9 mouse cellular contexts compared by ENCODE assay signal in genomic region chr1:37477928-37478327, GRCm38 (mm10). TPM values are rescaled to one million over a fixed set of nuclear protein-coding genes. Genes with fewer than 3 reads are reported as not detected.
A peak's percentile ranks its signal among the peaks of the same experiment; 100 is the strongest.
DNase-seq lines count a peak whose midpoint lies in the region; ATAC-seq and TF ChIP-seq lines count a peak whose summit lies in the region.
"Had no signal": no experiment of that assay in that cellular context is flagged by ENCODE, and none has a peak within 500 bp of the region (broad histone marks: within the 10 kb centered on the region; RNA-seq: fewer than 3 reads in every experiment).

No protein-coding gene starts in this region.

- no peaks in the 10 kb centered on the region for H3K4me1 ChIP-seq in embryonic facial prominence, embryonic 14.5 days (ENCODE audit: control insufficient read depth, insufficient read depth, low read length)
- 0 out of 2 replicates have a peak, but pooled peaks cover 3% of the 10 kb centered on the region for H3K4me1 ChIP-seq in embryonic facial prominence, embryonic 10.5 days
- peaks cover 58% of the 10 kb centered on the region for H3K4me1 ChIP-seq in thymus, adult 2 months (replicated peaks; ENCODE audit: control insufficient read depth, insufficient read depth, low read length)
- H3K4me1 ChIP-seq in liver, embryonic 13.5 days (replicated peaks), result peaks cover 76% of the 10 kb centered on the region
- no peaks in the 10 kb centered on the region for H3K4me1 ChIP-seq in hindbrain, embryonic 12.5 days

- ATAC-seq in embryonic facial prominence, embryonic 14.5 days (ENCODE audit: low read depth), result no peak
- peak; percentile 51 for ATAC-seq in liver, embryonic 13.5 days (ENCODE audit: low read depth)
- no peak for ATAC-seq in hindbrain, embryonic 12.5 days (ENCODE audit: low FRiP score)

- TF ChIP-seq CTCF in thymus, adult 2 months (IDR thresholded peaks at IDR 0.05; ENCODE audit: borderline replicate concordance, control insufficient read depth, extremely low read depth, insufficient read depth, low read length, poor library complexity), result no peak

- 64% methylated on average over 5 of the region's 5 CpGs for WGBS in embryonic facial prominence, embryonic 14.5 days
- 86% methylated on average over 5 of the region's 5 CpGs for WGBS in embryonic facial prominence, embryonic 10.5 days
- WGBS in thymus, adult 2 months, result 1% methylated on average over 5 of the region's 5 CpGs
- 10% methylated on average over 5 of the region's 5 CpGs for WGBS in liver, embryonic 13.5 days (ENCODE audit: insufficient replicate concordance)
- 85% methylated on average over 5 of the region's 5 CpGs for WGBS in hindbrain, embryonic 12.5 days

- H3K27me3 ChIP-seq in embryonic facial prominence, embryonic 14.5 days (replicated peaks; ENCODE audit: control insufficient read depth, insufficient read depth, low read length), result no peaks in the 10 kb centered on the region
- no peaks in the 10 kb centered on the region for H3K27me3 ChIP-seq in embryonic facial prominence, embryonic 10.5 days (replicated peaks; ENCODE audit: low read depth, poor library complexity, severe bottlenecking)
- no peaks in the 10 kb centered on the region for H3K27me3 ChIP-seq in thymus, adult 2 months (ENCODE audit: control insufficient read depth, insufficient read depth, low read length)
- H3K27me3 ChIP-seq in liver, embryonic 13.5 days, result no peaks in the 10 kb centered on the region
- H3K27me3 ChIP-seq in hindbrain, embryonic 12.5 days, result no peaks in the 10 kb centered on the region

- no peaks in the 10 kb centered on the region for H3K36me3 ChIP-seq in embryonic facial prominence, embryonic 14.5 days (ENCODE audit: control insufficient read depth, insufficient read depth, low read length)
- H3K36me3 ChIP-seq in embryonic facial prominence, embryonic 10.5 days (replicated peaks), result no peaks in the 10 kb centered on the region
- H3K36me3 ChIP-seq in thymus, adult 2 months (ENCODE audit: control insufficient read depth, insufficient read depth, low read length), result no peaks in the 10 kb centered on the region
- no peaks in the 10 kb centered on the region for H3K36me3 ChIP-seq in liver, embryonic 13.5 days
- no peaks in the 10 kb centered on the region for H3K36me3 ChIP-seq in hindbrain, embryonic 12.5 days

- no peak overlapping the region for H3K27ac ChIP-seq in embryonic facial prominence, embryonic 14.5 days (replicated peaks; ENCODE audit: low read depth, low read length)
- no peak overlapping the region for H3K27ac ChIP-seq in embryonic facial prominence, embryonic 10.5 days (replicated peaks)
- H3K27ac ChIP-seq in thymus, adult 2 months (ENCODE audit: control insufficient read depth, insufficient read depth, low read length), result peak overlapping the region; percentile 83
- peak overlapping the region; percentile 94 for H3K27ac ChIP-seq in liver, embryonic 13.5 days
- H3K27ac ChIP-seq in hindbrain, embryonic 12.5 days, result no peak overlapping the region

- no peak for TF ChIP-seq POLR2A in thymus, adult 2 months (IDR thresholded peaks at IDR 0.05; ENCODE audit: control insufficient read depth, extremely low read depth, insufficient read depth, low read length, poor library complexity)

- no peak overlapping the region for H3K4me2 ChIP-seq in embryonic facial prominence, embryonic 14.5 days (ENCODE audit: low read depth, low read length)
- H3K4me2 ChIP-seq in liver, embryonic 13.5 days, result peak overlapping the region; percentile 71
- H3K4me2 ChIP-seq in hindbrain, embryonic 12.5 days (replicated peaks), result no peak overlapping the region

- no peak overlapping the region for H3K4me3 ChIP-seq in embryonic facial prominence, embryonic 14.5 days (ENCODE audit: low read depth, low read length)
- no peak overlapping the region for H3K4me3 ChIP-seq in embryonic facial prominence, embryonic 10.5 days
- H3K4me3 ChIP-seq in thymus, adult 2 months (ENCODE audit: control insufficient read depth, insufficient read depth, low read length), result peak overlapping the region; percentile 13; the same call in 1 of the 2 replicates
- H3K4me3 ChIP-seq in liver, embryonic 13.5 days (replicated peaks), result peak overlapping the region; percentile 50
- no peak overlapping the region for H3K4me3 ChIP-seq in hindbrain, embryonic 12.5 days

- DNase-seq in embryonic facial prominence, embryonic 14.5 days (ENCODE audit: low spot score), result no peak
- no peak for DNase-seq in embryonic facial prominence, embryonic 10.5 days (ENCODE audit: low spot score)
- DNase-seq in thymus, adult 2 months, result peak; percentile 39
- no peak for DNase-seq in thymus, adult 18-20 months
- DNase-seq in liver, embryonic 13.5 days, result no peak
- no peak for DNase-seq in ovary, adult 18-20 months (ENCODE audit: low spot score)
- DNase-seq in kidney, postnatal 4 days, result no peak
- DNase-seq: kidney, adult 11 months had no signal

- H3K9me3 ChIP-seq in embryonic facial prominence, embryonic 14.5 days (ENCODE audit: control insufficient read depth, low read length), result no peaks in the 10 kb centered on the region
- no peaks in the 10 kb centered on the region for H3K9me3 ChIP-seq in embryonic facial prominence, embryonic 10.5 days
- no peaks in the 10 kb centered on the region for H3K9me3 ChIP-seq in liver, embryonic 13.5 days (replicated peaks)
- no peaks in the 10 kb centered on the region for H3K9me3 ChIP-seq in hindbrain, embryonic 12.5 days (replicated peaks)

- H3K9ac ChIP-seq in embryonic facial prominence, embryonic 14.5 days (ENCODE audit: low read depth, low read length), result 0 out of 2 replicates have a peak overlapping the region, but pooled peaks have one; percentile 25
- peak overlapping the region; percentile 67 for H3K9ac ChIP-seq in liver, embryonic 13.5 days
- no peak overlapping the region for H3K9ac ChIP-seq in hindbrain, embryonic 12.5 days

RNA-seq across cellular contexts. Expression of gene Unc50, which starts 48.0 kb away (rescaled TPM):
- polyA plus RNA-seq in embryonic facial prominence, embryonic 14.5 days (2014; fragmentation: Nextera tagmentation; extraction: Ambion mirVana), result 142 and 152 TPM in 2 replicates
- polyA plus RNA-seq in embryonic facial prominence, embryonic 10.5 days (2016; fragmentation: Nextera tagmentation; extraction: Ambion mirVana), result 105 and 109 TPM in 2 replicates
- 40.7 and 49.1 TPM in 2 replicates for polyA plus RNA-seq in thymus, adult 2 months (2012; rRNA removed)
- polyA plus RNA-seq in liver, embryonic 13.5 days (2015; fragmentation: Nextera tagmentation; extraction: Ambion mirVana), result 86.7 and 87.2 TPM in 2 replicates
- 113 and 114 TPM in 2 replicates for polyA plus RNA-seq in hindbrain, embryonic 12.5 days (2016; fragmentation: Nextera tagmentation; extraction: Ambion mirVana)

RNA-seq across cellular contexts. Expression of gene Coa5, which starts 48.0 kb away (rescaled TPM):
- 49.0 and 54.3 TPM in 2 replicates for polyA plus RNA-seq in embryonic facial prominence, embryonic 14.5 days (2014; fragmentation: Nextera tagmentation; extraction: Ambion mirVana)
- polyA plus RNA-seq in embryonic facial prominence, embryonic 10.5 days (2016; fragmentation: Nextera tagmentation; extraction: Ambion mirVana), result 59.2 and 61.7 TPM in 2 replicates
- 56.3 and 61.3 TPM in 2 replicates for polyA plus RNA-seq in thymus, adult 2 months (2012; rRNA removed)
- 36.8 and 45.2 TPM in 2 replicates for polyA plus RNA-seq in liver, embryonic 13.5 days (2015; fragmentation: Nextera tagmentation; extraction: Ambion mirVana)
- polyA plus RNA-seq in hindbrain, embryonic 12.5 days (2016; fragmentation: Nextera tagmentation; extraction: Ambion mirVana), result 52.3 and 53.5 TPM in 2 replicates

Comparison
In these comparisons a context has a peak if more than half of its experiments do, and no peak if none do; other contexts are left out.
1. H3K27ac ChIP-seq: peak in thymus, adult 2 months (single experiment) and liver, embryonic 13.5 days (single experiment); none in embryonic facial prominence, embryonic 14.5 days (single experiment), embryonic facial prominence, embryonic 10.5 days (single experiment) and hindbrain, embryonic 12.5 days (single experiment).
2. H3K4me3 ChIP-seq: peak in thymus, adult 2 months (single experiment) and liver, embryonic 13.5 days (single experiment); none in embryonic facial prominence, embryonic 14.5 days (single experiment), embryonic facial prominence, embryonic 10.5 days (single experiment) and hindbrain, embryonic 12.5 days (single experiment).